Mouse (Mus musculus): ENCODE results near the gene Capn8. TPM values are rescaled to one million over a fixed set of nuclear protein-coding genes. Genes with fewer than 3 reads are reported as not detected.
"Not testable (repeated sequence)": the region's sequence is repeated elsewhere in the genome, so short reads cannot be mapped to it uniquely, and the experiment has no call there.

Gene Capn8
- polyA plus RNA-seq, 1 experiment from 2014 or later = not detected

DNA sequence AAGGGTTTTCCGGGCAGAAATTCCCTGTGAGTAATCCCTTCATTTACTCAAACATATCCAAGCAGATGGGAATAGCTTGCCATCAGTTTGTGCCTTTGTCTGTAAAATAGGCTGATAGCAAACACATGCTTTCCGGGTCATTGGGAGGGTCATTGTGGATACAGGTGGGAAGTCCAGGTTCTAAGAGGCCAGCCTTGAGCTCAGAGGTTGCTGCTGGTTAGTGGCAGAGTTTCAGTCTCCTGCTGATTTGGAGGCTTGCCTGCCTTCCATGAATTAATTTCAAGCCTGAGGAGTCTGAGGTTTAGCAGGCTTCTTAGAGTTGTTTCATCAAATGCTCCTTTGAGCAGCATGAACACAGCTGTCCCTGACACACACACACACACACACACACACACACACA, 78.0 kb downstream of the Capn8 start:
- ATAC-seq (ENCODE audit: low FRiP score) (no peak), DNase-seq (ENCODE audit: low spot score) (no peak)
- WGBS = 60% methylated on average over 2 of the region's 2 CpGs
- H3K4me1 ChIP-seq (replicated peaks; ENCODE audit: control insufficient read depth, insufficient read depth, low read length) = peaks cover 4% of the 10 kb centered on the region; the same call in 1 of the 2 replicates
- no peaks in the 10 kb centered on the region for H3K36me3 ChIP-seq (ENCODE audit: control insufficient read depth, insufficient read depth, low read length)
- no peak overlapping the region for H3K27ac ChIP-seq (ENCODE audit: low read depth, low read length)
- H3K4me2 ChIP-seq (replicated peaks; ENCODE audit: low read depth, low read length) = no peak overlapping the region
- no peak overlapping the region for H3K4me3 ChIP-seq (ENCODE audit: low read depth, low read length)
- no peaks in the 10 kb centered on the region for H3K9me3 ChIP-seq (ENCODE audit: control insufficient read depth, low read length)
- no peak overlapping the region for H3K9ac ChIP-seq (ENCODE audit: low read depth, low read length)
- H3K27me3 ChIP-seq (ENCODE audit: control insufficient read depth, insufficient read depth, low read length) = no peaks in the 10 kb centered on the region

DNA sequence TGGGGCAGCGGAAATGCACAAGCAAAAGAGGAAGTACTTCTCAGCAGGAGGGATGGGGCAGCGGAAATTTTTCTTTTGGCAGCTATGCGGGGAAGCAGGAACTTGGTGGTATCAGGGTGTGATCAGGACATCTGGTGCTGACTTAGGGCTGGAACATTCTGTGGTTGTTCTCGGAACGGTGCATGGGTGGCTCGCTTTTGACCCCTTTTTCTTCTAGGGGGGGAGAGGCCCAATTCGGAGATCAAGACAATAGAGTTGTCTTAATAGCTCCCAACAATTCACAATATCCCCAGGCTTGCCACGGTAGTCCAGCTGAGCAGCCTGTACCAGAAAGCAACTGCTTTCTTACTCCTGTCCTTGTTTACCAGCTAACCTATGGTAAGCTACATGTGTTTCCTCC, 79.6 kb downstream of the Capn8 start:
- H3K9me3 ChIP-seq (ENCODE audit: control insufficient read depth, low read length); H3K4me3 ChIP-seq (ENCODE audit: low read depth, low read length); H3K27me3 ChIP-seq (ENCODE audit: control insufficient read depth, insufficient read depth, low read length); H3K27ac ChIP-seq (ENCODE audit: low read depth, low read length); H3K4me2 ChIP-seq (replicated peaks; ENCODE audit: low read depth, low read length); H3K9ac ChIP-seq (ENCODE audit: low read depth, low read length); ATAC-seq (ENCODE audit: low FRiP score); H3K36me3 ChIP-seq (ENCODE audit: control insufficient read depth, insufficient read depth, low read length); DNase-seq (ENCODE audit: low spot score); H3K4me1 ChIP-seq (replicated peaks; ENCODE audit: control insufficient read depth, insufficient read depth, low read length): not testable (repeated sequence)
- WGBS = 80% methylated on average over 8 of the region's 8 CpGs

DNA sequence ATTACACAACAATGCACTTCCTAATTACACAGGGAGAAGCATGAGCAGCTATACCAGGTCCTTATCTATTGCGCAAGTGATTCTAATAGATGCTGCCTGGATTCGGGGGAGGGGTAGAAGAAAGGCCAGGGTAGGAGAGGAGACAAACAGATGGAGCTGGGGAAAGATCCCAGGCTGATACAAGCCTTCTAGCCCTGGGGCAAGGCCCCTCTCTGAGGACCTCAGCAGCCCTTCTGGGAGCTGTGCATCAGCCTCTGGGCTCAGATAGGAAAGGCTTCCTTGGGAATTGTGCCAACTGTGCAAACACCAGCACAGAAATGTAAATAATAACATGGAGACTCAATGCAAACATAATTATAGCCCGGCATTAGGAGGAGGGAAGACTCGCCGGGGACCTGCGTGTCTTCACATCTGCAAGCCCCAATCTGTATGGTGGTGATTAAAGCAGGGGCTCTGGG, 80.4 kb downstream of the Capn8 start:
- Histone ChIP-seq H3K27ac (ENCODE audit: low read depth, low read length) (no peak overlapping the region; the same call in 1 of the 2 replicates), H3K36me3 (ENCODE audit: control insufficient read depth, insufficient read depth, low read length) (no peaks in the 10 kb centered on the region), H3K4me1 (replicated peaks; ENCODE audit: control insufficient read depth, insufficient read depth, low read length) (0 out of 2 replicates have a peak, but pooled peaks cover 4% of the 10 kb centered on the region), H3K9me3 (ENCODE audit: control insufficient read depth, low read length) (no peaks in the 10 kb centered on the region), H3K4me3 (ENCODE audit: low read depth, low read length) (no peak overlapping the region), H3K4me2 (replicated peaks; ENCODE audit: low read depth, low read length) (no peak overlapping the region), H3K9ac (ENCODE audit: low read depth, low read length) (no peak overlapping the region), H3K27me3 (ENCODE audit: control insufficient read depth, insufficient read depth, low read length) (no peaks in the 10 kb centered on the region)
- DNase-seq (ENCODE audit: low spot score) (peak; percentile 44), ATAC-seq (ENCODE audit: low FRiP score) (peak; percentile 54; the same call in 1 of the 2 replicates)
- WGBS = 54% methylated on average over 6 of the region's 6 CpGs

DNA sequence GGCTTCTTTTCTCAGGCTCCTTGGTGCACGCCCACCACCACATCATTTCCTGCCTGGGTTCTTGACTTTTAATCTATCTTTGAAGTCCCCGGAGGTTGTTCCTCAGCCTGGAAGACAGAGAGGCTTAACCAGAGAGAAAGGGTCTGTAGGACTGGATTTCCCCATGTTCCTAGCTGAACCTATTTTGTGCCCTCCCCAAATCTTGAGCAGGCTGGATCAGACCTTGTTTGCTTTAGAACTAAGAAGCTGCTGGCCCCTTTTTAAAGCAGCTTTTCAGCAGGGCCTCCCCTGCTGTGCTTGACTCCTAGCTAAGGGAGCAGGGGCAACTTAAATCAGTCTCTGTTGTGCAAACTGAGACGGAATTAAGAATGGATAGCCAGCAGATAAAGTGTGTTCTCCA, 82.0 kb downstream of the Capn8 start:
- no peak for DNase-seq (ENCODE audit: low spot score)
- Histone ChIP-seq H3K27ac (ENCODE audit: low read depth, low read length) (no peak overlapping the region), H3K9ac (ENCODE audit: low read depth, low read length) (no peak overlapping the region), H3K4me1 (replicated peaks; ENCODE audit: control insufficient read depth, insufficient read depth, low read length) (0 out of 2 replicates have a peak, but pooled peaks cover 4% of the 10 kb centered on the region), H3K36me3 (ENCODE audit: control insufficient read depth, insufficient read depth, low read length) (no peaks in the 10 kb centered on the region), H3K27me3 (ENCODE audit: control insufficient read depth, insufficient read depth, low read length) (no peaks in the 10 kb centered on the region), H3K4me2 (replicated peaks; ENCODE audit: low read depth, low read length) (no peak overlapping the region), H3K9me3 (ENCODE audit: control insufficient read depth, low read length) (no peaks in the 10 kb centered on the region), H3K4me3 (ENCODE audit: low read depth, low read length) (no peak overlapping the region)
- no peak for ATAC-seq (ENCODE audit: low FRiP score)
- WGBS = 59% methylated on average over 3 of the region's 3 CpGs

DNA sequence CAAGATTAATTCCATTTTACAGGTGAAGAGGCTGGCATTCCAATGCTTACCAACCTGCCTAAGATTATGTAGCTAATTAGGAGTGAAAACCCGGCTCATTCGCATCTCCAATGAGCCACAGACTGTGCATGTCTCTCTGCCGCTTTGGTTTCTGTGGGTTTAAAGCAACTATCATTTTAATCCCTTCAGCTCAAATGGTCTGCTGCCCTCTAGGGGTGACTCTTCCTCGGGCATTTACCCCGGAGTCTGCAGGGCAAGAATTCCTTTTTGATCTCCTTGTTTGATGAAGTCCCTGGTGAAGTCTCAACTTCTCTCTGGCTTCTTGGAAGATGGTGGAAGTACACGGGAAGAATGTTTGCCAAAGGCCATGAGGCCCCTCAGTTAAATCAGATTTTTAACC, 93.0 kb downstream of the Capn8 start:
- no peak overlapping the region for H3K27ac ChIP-seq (ENCODE audit: low read depth, low read length)
- no peak overlapping the region for H3K4me2 ChIP-seq (replicated peaks; ENCODE audit: low read depth, low read length)
- H3K9me3 ChIP-seq (ENCODE audit: control insufficient read depth, low read length) = no peaks in the 10 kb centered on the region
- H3K27me3 ChIP-seq (ENCODE audit: control insufficient read depth, insufficient read depth, low read length) = no peaks in the 10 kb centered on the region
- DNase-seq (ENCODE audit: low spot score) = peak; percentile 77
- ATAC-seq (ENCODE audit: low FRiP score) = no peak
- H3K4me3 ChIP-seq (ENCODE audit: low read depth, low read length) = no peak overlapping the region
- 32% methylated on average over 6 of the region's 6 CpGs for WGBS
- no peak overlapping the region for H3K9ac ChIP-seq (ENCODE audit: low read depth, low read length)
- H3K4me1 ChIP-seq (replicated peaks; ENCODE audit: control insufficient read depth, insufficient read depth, low read length) = no peaks in the 10 kb centered on the region
- no peaks in the 10 kb centered on the region for H3K36me3 ChIP-seq (ENCODE audit: control insufficient read depth, insufficient read depth, low read length)

DNA sequence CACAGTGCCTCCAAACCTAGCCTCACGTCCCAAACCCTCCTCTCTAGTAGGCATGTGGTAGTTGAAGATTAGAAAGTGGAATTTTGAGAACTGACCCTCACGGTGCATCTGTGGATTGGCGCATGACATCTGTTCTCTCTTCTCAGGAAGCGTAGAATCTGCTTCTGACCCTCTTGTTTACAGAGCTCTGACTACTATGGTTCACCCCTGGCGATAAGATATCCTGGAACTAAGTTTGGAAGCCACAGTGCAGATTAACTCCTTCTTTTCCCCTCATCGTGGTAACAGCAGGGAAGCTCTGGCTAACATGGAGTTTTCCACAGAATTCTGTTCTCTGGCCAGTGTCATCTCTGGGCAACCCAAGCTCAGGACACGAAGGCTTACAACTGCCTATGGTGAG, 95.6 kb downstream of the Capn8 start:
- DNase-seq (ENCODE audit: low spot score) (no peak), ATAC-seq (ENCODE audit: low FRiP score) (no peak)
- WGBS = 73% methylated on average over 7 of the region's 7 CpGs
- Histone ChIP-seq H3K27me3 (ENCODE audit: control insufficient read depth, insufficient read depth, low read length) (no peaks in the 10 kb centered on the region), H3K27ac (ENCODE audit: low read depth, low read length) (no peak overlapping the region), H3K9ac (ENCODE audit: low read depth, low read length) (no peak overlapping the region), H3K36me3 (ENCODE audit: control insufficient read depth, insufficient read depth, low read length) (no peaks in the 10 kb centered on the region), H3K9me3 (ENCODE audit: control insufficient read depth, low read length) (no peaks in the 10 kb centered on the region), H3K4me1 (replicated peaks; ENCODE audit: control insufficient read depth, insufficient read depth, low read length) (no peaks in the 10 kb centered on the region), H3K4me2 (replicated peaks; ENCODE audit: low read depth, low read length) (no peak overlapping the region), H3K4me3 (ENCODE audit: low read depth, low read length) (no peak overlapping the region)

DNA sequence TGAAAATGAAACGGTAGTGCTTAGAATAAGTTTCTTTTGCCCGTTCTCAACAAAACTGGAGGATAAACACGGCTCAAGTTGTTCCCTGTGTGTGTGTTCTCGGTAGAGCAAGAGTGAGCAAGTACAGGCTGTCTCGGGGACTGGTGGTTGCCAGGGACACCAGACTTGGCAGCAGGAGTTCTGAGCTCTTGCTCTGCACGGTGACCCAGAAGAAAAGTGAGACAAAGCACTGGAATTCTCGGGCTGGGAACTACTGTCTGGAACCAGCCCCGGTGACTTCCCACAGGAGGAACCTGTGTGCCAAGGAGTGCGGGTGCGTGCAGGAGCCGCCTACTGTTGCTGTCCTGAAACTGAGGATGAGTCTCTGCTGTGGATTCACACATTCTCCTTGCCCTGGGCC, 98.9 kb downstream of the Capn8 start:
- H3K4me1 ChIP-seq (replicated peaks; ENCODE audit: control insufficient read depth, insufficient read depth, low read length) = no peaks in the 10 kb centered on the region
- no peak overlapping the region for H3K4me2 ChIP-seq (replicated peaks; ENCODE audit: low read depth, low read length)
- DNase-seq (ENCODE audit: low spot score) (peak; percentile 53), ATAC-seq (ENCODE audit: low FRiP score) (peak; percentile 25; the same call in 1 of the 2 replicates)
- H3K4me3 ChIP-seq (ENCODE audit: low read depth, low read length) = no peak overlapping the region
- H3K27ac ChIP-seq (ENCODE audit: low read depth, low read length) = no peak overlapping the region
- H3K9ac ChIP-seq (ENCODE audit: low read depth, low read length) = no peak overlapping the region
- WGBS = 31% methylated on average over 11 of the region's 11 CpGs
- no peaks in the 10 kb centered on the region for H3K36me3 ChIP-seq (ENCODE audit: control insufficient read depth, insufficient read depth, low read length)
- no peaks in the 10 kb centered on the region for H3K9me3 ChIP-seq (ENCODE audit: control insufficient read depth, low read length)
- no peaks in the 10 kb centered on the region for H3K27me3 ChIP-seq (ENCODE audit: control insufficient read depth, insufficient read depth, low read length)

DNA sequence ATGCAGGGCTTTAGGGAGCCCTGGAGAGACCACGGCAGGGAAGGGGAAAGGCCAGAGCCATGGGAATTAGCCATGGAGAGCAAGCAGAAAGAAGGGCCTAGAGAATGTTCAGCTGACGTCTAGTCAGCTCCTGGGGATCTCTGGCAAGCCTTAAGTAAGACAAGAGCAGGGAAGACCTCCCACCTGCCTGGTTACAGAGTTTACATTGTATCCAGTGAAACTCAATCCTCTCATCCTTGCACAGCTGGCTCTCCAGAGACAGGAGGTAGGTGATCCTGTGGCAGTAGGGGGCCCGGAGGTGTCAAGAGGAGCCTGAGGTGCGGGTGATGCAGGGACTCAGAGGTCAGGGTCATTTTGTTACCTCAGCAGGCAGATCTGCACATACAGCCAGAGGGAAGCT, 100.0 kb downstream of the Capn8 start:
- no peak for DNase-seq (ENCODE audit: low spot score)
- H3K4me3 ChIP-seq (ENCODE audit: low read depth, low read length) = no peak overlapping the region
- no peaks in the 10 kb centered on the region for H3K27me3 ChIP-seq (ENCODE audit: control insufficient read depth, insufficient read depth, low read length)
- no peaks in the 10 kb centered on the region for H3K4me1 ChIP-seq (replicated peaks; ENCODE audit: control insufficient read depth, insufficient read depth, low read length)
- ATAC-seq (ENCODE audit: low FRiP score) = no peak
- no peaks in the 10 kb centered on the region for H3K36me3 ChIP-seq (ENCODE audit: control insufficient read depth, insufficient read depth, low read length)
- no peaks in the 10 kb centered on the region for H3K9me3 ChIP-seq (ENCODE audit: control insufficient read depth, low read length)
- H3K4me2 ChIP-seq (replicated peaks; ENCODE audit: low read depth, low read length) = no peak overlapping the region
- no peak overlapping the region for H3K27ac ChIP-seq (ENCODE audit: low read depth, low read length)
- 44% methylated on average over 4 of the region's 4 CpGs for WGBS
- H3K9ac ChIP-seq (ENCODE audit: low read depth, low read length) = no peak overlapping the region

DNA sequence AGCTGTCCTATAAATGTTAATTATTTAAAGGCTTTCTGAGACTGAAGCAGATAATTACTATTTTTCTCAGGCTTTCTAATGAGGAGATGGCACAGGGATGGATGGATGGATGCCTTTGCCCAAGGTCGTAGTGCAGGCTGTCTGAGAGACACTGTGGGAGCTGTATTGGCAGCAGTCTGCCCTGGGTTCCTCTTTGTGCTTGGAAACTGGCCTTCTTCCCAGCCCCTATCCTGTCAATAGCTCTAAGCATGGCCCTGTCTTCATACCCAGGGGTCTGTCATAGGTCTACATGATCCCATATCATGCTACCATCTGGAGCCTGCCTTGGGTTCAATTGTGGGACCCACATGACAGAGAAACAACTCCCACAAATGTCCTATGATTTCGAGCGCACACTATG, 102.5 kb downstream of the Capn8 start:
- DNase-seq (ENCODE audit: low spot score) (no peak), ATAC-seq (ENCODE audit: low FRiP score) (no peak; the same call in 1 of the 2 replicates)
- Histone ChIP-seq H3K36me3 (ENCODE audit: control insufficient read depth, insufficient read depth, low read length) (no peaks in the 10 kb centered on the region), H3K4me1 (replicated peaks; ENCODE audit: control insufficient read depth, insufficient read depth, low read length) (no peaks in the 10 kb centered on the region; the same call in 1 of the 2 replicates), H3K9ac (ENCODE audit: low read depth, low read length) (no peak overlapping the region), H3K4me2 (replicated peaks; ENCODE audit: low read depth, low read length) (no peak overlapping the region), H3K4me3 (ENCODE audit: low read depth, low read length) (no peak overlapping the region), H3K27ac (ENCODE audit: low read depth, low read length) (no peak overlapping the region), H3K9me3 (ENCODE audit: control insufficient read depth, low read length) (no peaks in the 10 kb centered on the region), H3K27me3 (ENCODE audit: control insufficient read depth, insufficient read depth, low read length) (no peaks in the 10 kb centered on the region)
- WGBS = 96% methylated on average over 3 of the region's 3 CpGs

Measured in hindbrain, embryonic 11.5 days (tissue).